Mouse (Mus musculus) heart, postnatal 0 days (tissue): ENCODE measurements around the gene Thada. TPM values are rescaled to one million over a fixed set of nuclear protein-coding genes. Genes with fewer than 3 reads are reported as not detected.

Experiments
- ATAC-seq: fragments of 200-750 bp; cut with Nextera tagmentation; 2 replicates; pipeline ENCODE4 v1.8.0; 2017; ENCODE audit warnings: low read depth, moderate number of reproducible peaks, moderate library complexity; ENCODE audit not compliant: insufficient read depth
- DNase-seq: peaks from one replicate; pipeline ENCODE4 v3.0.0-alpha.2; 2016; ENCODE audit warnings: low spot score
- H3K27ac ChIP-seq: fragments of 300-500 bp; sonication (generic); 2 replicates; pipeline ENCODE4 v1.5.1; 2014; ENCODE audit warnings: low read depth, mild to moderate bottlenecking
- H3K27me3 ChIP-seq: fragments of 300-500 bp; sonication (generic); 2 replicates; pipeline ENCODE4 v1.6.1; 2014; ENCODE audit warnings: low read length, mixed read lengths; ENCODE audit not compliant: control insufficient read depth, insufficient read depth
- H3K36me3 ChIP-seq: fragments of 300-500 bp; sonication (generic); replicated peaks from 2 replicates; pipeline ENCODE4 v1.6.1; 2014; ENCODE audit warnings: low read length, mixed read lengths; ENCODE audit not compliant: control insufficient read depth, insufficient read depth
- H3K4me1 ChIP-seq: fragments of 300-500 bp; sonication (generic); 2 replicates; pipeline ENCODE4 v1.6.1; 2014; ENCODE audit warnings: antibody characterized with exemption; ENCODE audit not compliant: control insufficient read depth, insufficient read depth
- H3K4me2 ChIP-seq: fragments of 300-500 bp; sonication (generic); 2 replicates; pipeline ENCODE4 v1.6.1; 2014; ENCODE audit warnings: low read depth, mild to moderate bottlenecking, low read length, moderate library complexity
- H3K4me3 ChIP-seq: fragments of 300-500 bp; sonication (generic); 2 replicates; pipeline ENCODE4 v1.5.1; 2014; ENCODE audit warnings: low read depth, low read length
- H3K9ac ChIP-seq: fragments of 300-500 bp; sonication (generic); replicated peaks from 2 replicates; pipeline ENCODE4 v1.6.1; 2014; ENCODE audit warnings: low read depth, low read length, mixed read lengths
- H3K9me3 ChIP-seq: fragments of 300-500 bp; sonication (generic); replicated peaks from 2 replicates; pipeline ENCODE4 v1.6.1; 2016; ENCODE audit warnings: low read length; ENCODE audit not compliant: control insufficient read depth
- CTCF ChIP-seq: IDR thresholded peaks from 2 replicates; pipeline ENCODE4 v1.5.1; 2016; ENCODE audit warnings: antibody characterized with exemption, control low read depth, low read depth
- EP300 ChIP-seq: IDR thresholded peaks from 2 replicates; pipeline ENCODE4 v1.6.1; 2016; ENCODE audit warnings: antibody characterized with exemption, low read depth
- WGBS: fragments of 180-500 bp; shearing (Covaris S2); extraction: QIAGEN DNeasy Blood & Tissue Kit; methylation state at CpG from one replicate; pipeline ENCODE4 v1.1.7; 2014; 5-methylcytosine and 5-hydroxymethylcytosine counted together
- polyA plus RNA-seq: library from polyadenylated mRNA; unstranded; fragments of >200 nt; fragmentation: Nextera tagmentation; extraction: Ambion mirVana; gene quantifications from 2 replicates; pipeline ENCODE4 v1.2.1, GENCODE M21; 2015
- total RNA-seq: library from RNA; depleted of rRNA; stranded (reverse); fragments of >200 nt; gene quantifications from 2 replicates; pipeline ENCODE4 v1.2.3, GENCODE M21; 2014; ENCODE audit warnings: low replicate concordance

Gene Thada
- total and polyA plus RNA-seq, 2 experiments from 2014 or later: 2.4 to 12.6 TPM

GRCm38 (mm10) chr17:84369769-84370168 is 96.2 kb downstream of the Thada start:
- Histone ChIP-seq H3K9ac (no peak overlapping the region), H3K9me3 (no peaks in the 10 kb centered on the region), H3K27me3 (no peaks in the 10 kb centered on the region), H3K36me3 (no peaks in the 10 kb centered on the region; the same call in 1 of the 2 replicates), H3K4me2 (no peak overlapping the region), H3K4me3 (no peak overlapping the region), H3K4me1 (peaks cover 24% of the 10 kb centered on the region), H3K27ac (peak overlapping the region; percentile 32; the same call in 1 of the 2 replicates)
- DNase-seq (no peak), ATAC-seq (no peak)
- no peak for TF ChIP-seq EP300
- TF ChIP-seq CTCF: no peak
- WGBS: 18% methylated on average over 3 of the region's 3 CpGs

- no peak for DNase-seq
- Histone ChIP-seq H3K36me3 (no peaks in the 10 kb centered on the region; the same call in 1 of the 2 replicates), H3K9ac (no peak overlapping the region), H3K27ac (no peak overlapping the region), H3K9me3 (no peaks in the 10 kb centered on the region), H3K27me3 (no peaks in the 10 kb centered on the region), H3K4me3 (no peak overlapping the region), H3K4me2 (no peak overlapping the region), H3K4me1 (peaks cover 29% of the 10 kb centered on the region)
- ATAC-seq: no peak
- WGBS: 81% methylated on average over 11 of the region's 11 CpGs
- TF ChIP-seq CTCF: no peak
- TF ChIP-seq EP300: no peak
These were observed 97.6 kb downstream of the Thada start for GRCm38 (mm10) chr17:84368213-84369014.

GRCm38 (mm10) chr17:84367663-84368062 is 98.3 kb downstream of the Thada start:
- Histone ChIP-seq H3K9ac (no peak overlapping the region), H3K4me3 (no peak overlapping the region), H3K4me2 (no peak overlapping the region), H3K27ac (no peak overlapping the region), H3K27me3 (no peaks in the 10 kb centered on the region), H3K9me3 (no peaks in the 10 kb centered on the region), H3K4me1 (peaks cover 32% of the 10 kb centered on the region), H3K36me3 (no peaks in the 10 kb centered on the region; the same call in 1 of the 2 replicates)
- ATAC-seq (no peak), DNase-seq (no peak)
- no peak for TF ChIP-seq EP300
- no peak for TF ChIP-seq CTCF
- WGBS: 69% methylated on average over 3 of the region's 3 CpGs

GRCm38 (mm10) chr17:84365791-84366301 is 100.2 kb downstream of the Thada start:
- no peak for DNase-seq
- Histone ChIP-seq H3K4me3 (no peak overlapping the region), H3K36me3 (no peaks in the 10 kb centered on the region), H3K9ac (no peak overlapping the region), H3K9me3 (no peaks in the 10 kb centered on the region), H3K27ac (0 out of 2 replicates have a peak overlapping the region, but pooled peaks have one; percentile 15), H3K4me2 (no peak overlapping the region), H3K4me1 (peaks cover 24% of the 10 kb centered on the region), H3K27me3 (no peaks in the 10 kb centered on the region)
- WGBS: 46% methylated on average over 6 of the region's 6 CpGs
- ATAC-seq: no peak
- no peak for TF ChIP-seq CTCF
- TF ChIP-seq EP300: no peak

GRCm38 (mm10) chr17:84365006-84365716 is 100.8 kb downstream of the Thada start:
- Histone ChIP-seq H3K9me3 (no peaks in the 10 kb centered on the region), H3K4me2 (no peak overlapping the region), H3K36me3 (no peaks in the 10 kb centered on the region), H3K9ac (no peak overlapping the region), H3K4me3 (no peak overlapping the region), H3K27ac (0 out of 2 replicates have a peak overlapping the region, but pooled peaks have one; percentile 12), H3K27me3 (no peaks in the 10 kb centered on the region), H3K4me1 (peaks cover 18% of the 10 kb centered on the region)
- DNase-seq (no peak), ATAC-seq (no peak)
- TF ChIP-seq CTCF (no peak), EP300 (no peak)
- 78% methylated on average over 9 of the region's 9 CpGs for WGBS
